Mouse (Mus musculus) Patski (cell line): ENCODE data around the gene Gm11492. TPM values are rescaled to one million over a fixed set of nuclear protein-coding genes. Genes with fewer than 3 reads are reported as not detected.

Source experiments
- ATAC-seq: fragments of 100-300 bp; one replicate; pipeline ENCODE4 v1.8.0; 2021
- CTCF ChIA-PET: fragments of 350-600 bp; sonication (Branson Sonifier 250); formaldehyde crosslinking; loops from one replicate; lab custom pipeline; 2022; ENCODE audit warnings: inconsistent platforms; lab: Charles Lee
- POLR2A ChIA-PET: fragments of 350-600 bp; sonication (Branson Sonifier 250); formaldehyde crosslinking; loops from one replicate; lab custom pipeline; 2022; ENCODE audit warnings: antibody characterized with exemption, inconsistent platforms; lab: Charles Lee
- DNase-seq: peaks from one replicate; pipeline ENCODE4 v3.0.0-alpha.2; 2011; ENCODE audit warnings: low read depth, low spot score
- H3K27me3 ChIP-seq: fragments of 371-371 bp; one replicate; pipeline ENCODE4 v1.5.1; 2021
- CTCF ChIP-seq: fragments of 100-300 bp; IDR thresholded peaks from one replicate; pipeline ENCODE4 v1.5.1; 2021
- in situ Hi-C: fragments of 300-500 bp; cut with MboI; formaldehyde crosslinking; loops from 3 replicates; pipeline ENCODE4 v1.11.1; 2018; ENCODE audit warnings: low pct_unique_long_range_greater_than_20kb, mixed read lengths
- polyA plus RNA-seq: library from polyadenylated mRNA; unstranded; gene quantifications from one replicate; pipeline ENCODE4 v1.2.3, GENCODE M21; 2021

Gm11492 gene
- polyA plus RNA-seq, 1 experiment from 2014 or later = not detected

- no peak for DNase-seq
Observed at GRCm38 (mm10) chr11:87596492-87596891, 30.0 kb downstream of the Gm11492 start.

GRCm38 (mm10) chr11:87597061-87597460, 30.6 kb downstream of the Gm11492 start:
- TF ChIP-seq CTCF = no peak
- ChIA-PET CTCF (no interaction called here), POLR2A (no interaction called here)
- in situ Hi-C loops = no loop called here
- ATAC-seq = no peak
- no peak for DNase-seq
- no peaks in the 10 kb centered on the region for H3K27me3 ChIP-seq

More at GRCm38 (mm10) chr11:87596492-87596891, 30.0 kb downstream of the Gm11492 start:
- no peak for ATAC-seq
- ChIA-PET CTCF (no interaction called here), POLR2A (interaction anchor here (1.0 to 1.6 kb wide), 2 partner anchors 17 to 19 kb away, joined by 3 to 7 read pairs; no protein-coding TSS in a partner anchor)
- H3K27me3 ChIP-seq = no peaks in the 10 kb centered on the region
- in situ Hi-C loops = no loop called here
- TF ChIP-seq CTCF = no peak

DNA sequence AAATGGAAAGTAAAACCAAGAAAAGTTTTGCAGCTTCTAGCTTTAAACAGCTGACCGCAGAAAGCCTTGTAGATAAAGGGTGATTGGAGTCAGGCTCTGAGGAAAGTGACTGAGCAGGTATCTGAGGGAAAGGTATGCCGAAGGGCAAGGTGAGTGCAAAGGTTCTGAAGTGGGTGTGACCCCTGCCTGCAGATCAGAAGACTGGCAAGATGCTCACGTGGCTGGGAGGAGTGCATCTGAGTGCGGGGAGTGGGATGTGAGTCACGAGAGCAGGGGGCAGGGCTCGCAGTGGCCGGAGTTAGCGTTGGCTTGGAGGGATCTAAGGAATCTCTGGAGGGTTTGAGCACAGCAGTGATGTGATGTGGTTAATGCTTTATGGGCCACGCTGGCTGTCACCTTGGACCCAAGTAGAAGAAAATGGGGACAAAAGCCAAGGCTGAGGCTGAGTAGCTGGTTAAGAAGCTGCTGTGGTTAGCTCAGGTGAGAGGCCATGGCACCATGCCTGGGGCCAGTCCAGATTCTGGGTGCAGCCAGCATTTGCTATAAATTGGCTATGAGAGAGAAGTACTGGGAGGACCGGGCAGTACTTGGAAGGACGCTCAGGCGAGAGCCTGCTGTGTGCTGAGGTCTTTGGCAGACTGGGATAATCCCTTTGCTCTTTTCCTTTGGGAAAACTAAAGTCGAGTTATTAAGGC, 33.1 kb downstream of the Gm11492 start:
- in situ Hi-C loops = no loop called here
- ChIA-PET CTCF (no interaction called here), POLR2A (no interaction called here)
- no peak for TF ChIP-seq CTCF
- ATAC-seq = no peak
- no peaks in the 10 kb centered on the region for H3K27me3 ChIP-seq
- no peak for DNase-seq

DNA sequence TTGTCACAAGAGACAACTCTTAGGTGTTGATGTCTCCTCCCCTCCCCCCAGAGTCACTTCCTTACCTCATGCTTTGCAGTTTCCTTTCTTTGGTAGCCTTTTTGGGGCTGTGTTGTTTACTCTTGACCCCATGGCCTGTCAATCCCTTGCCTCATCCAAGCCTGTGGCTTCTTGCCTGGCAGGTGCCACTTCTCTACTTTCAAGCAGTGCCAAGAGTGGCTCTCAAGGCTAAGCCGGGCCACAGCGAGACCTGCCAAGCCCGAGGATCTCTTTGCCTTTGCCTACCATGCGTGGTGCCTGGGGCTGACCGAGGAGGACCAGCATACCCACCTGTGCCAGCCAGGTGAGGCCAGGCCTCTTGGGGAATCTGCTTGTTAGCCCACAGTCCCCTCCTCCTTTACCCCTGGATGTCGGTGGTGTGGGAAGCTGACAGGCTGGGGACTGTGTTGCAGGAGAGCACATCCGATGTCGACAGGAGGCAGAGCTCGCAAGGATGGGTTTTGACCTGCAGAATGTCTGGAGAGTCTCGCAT, 33.9 kb downstream of the Gm11492 start:
- TF ChIP-seq CTCF = no peak
- H3K27me3 ChIP-seq = no peaks in the 10 kb centered on the region
- ATAC-seq (no peak), DNase-seq (no peak)
- ChIA-PET POLR2A (no interaction called here), CTCF (interaction anchor here (1.0 kb wide), 1 partner anchor 16 kb away, joined by 3 read pairs; no protein-coding TSS in a partner anchor)
- in situ Hi-C loops = no loop called here

DNA sequence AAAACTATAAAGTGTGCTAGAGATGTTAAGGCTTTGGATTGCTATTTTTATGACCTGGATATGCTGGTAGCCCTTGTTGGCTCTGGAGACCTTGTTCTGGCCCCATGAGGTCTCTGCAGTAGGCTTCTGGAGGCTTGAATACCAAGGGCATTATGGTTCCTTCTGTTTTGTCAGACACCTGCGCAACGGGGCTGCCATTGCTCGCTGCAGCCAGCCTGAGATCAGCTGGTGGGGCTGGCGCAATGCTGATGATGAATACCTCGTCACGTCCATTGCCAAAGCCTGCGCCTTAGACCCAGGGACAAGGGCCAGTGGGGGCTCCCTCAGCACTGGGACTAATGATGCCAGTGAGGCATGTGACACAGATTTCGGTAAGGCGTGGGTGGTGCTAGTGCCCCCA, 35.8 kb downstream of the Gm11492 start:
- ChIA-PET CTCF (interaction anchor here (1.3 kb wide), 1 partner anchor 14 kb away, joined by 3 read pairs; no protein-coding TSS in a partner anchor), POLR2A (interaction anchor here (0.7 to 0.9 kb wide), 2 partner anchors 20 to 36 kb away, joined by 3 read pairs; no protein-coding TSS in a partner anchor)
- no peaks in the 10 kb centered on the region for H3K27me3 ChIP-seq
- TF ChIP-seq CTCF = no peak
- ATAC-seq (no peak), DNase-seq (no peak)
- in situ Hi-C loops = no loop called here

DNA sequence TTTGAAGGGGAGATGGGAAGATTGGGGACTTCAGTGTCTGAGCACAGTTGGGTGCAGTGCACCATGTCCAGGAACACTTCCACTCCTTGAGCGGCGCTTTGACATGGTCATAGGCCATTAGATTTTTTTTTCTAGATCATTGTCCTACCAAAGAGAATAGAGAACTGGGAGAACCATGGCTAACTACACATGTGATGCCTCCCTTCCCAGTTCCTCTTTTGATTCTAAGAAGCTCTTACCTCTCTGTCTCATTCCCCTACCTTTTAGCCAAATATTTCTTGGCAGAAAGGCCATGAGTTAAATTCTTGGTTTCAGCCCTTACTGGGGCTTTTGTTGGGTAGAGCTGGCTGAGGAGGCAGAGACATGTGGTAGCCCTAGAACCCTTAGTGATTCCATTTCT, 37.1 kb downstream of the Gm11492 start:
- in situ Hi-C loops = no loop called here
- no peak for TF ChIP-seq CTCF
- CTCF ChIA-PET = no interaction called here
- no peak for ATAC-seq
- DNase-seq = no peak
- no peaks in the 10 kb centered on the region for H3K27me3 ChIP-seq
- POLR2A ChIA-PET = interaction anchor here (1.4 kb wide), 1 partner anchor 8 kb away, joined by 4 read pairs; no protein-coding TSS in a partner anchor

DNA sequence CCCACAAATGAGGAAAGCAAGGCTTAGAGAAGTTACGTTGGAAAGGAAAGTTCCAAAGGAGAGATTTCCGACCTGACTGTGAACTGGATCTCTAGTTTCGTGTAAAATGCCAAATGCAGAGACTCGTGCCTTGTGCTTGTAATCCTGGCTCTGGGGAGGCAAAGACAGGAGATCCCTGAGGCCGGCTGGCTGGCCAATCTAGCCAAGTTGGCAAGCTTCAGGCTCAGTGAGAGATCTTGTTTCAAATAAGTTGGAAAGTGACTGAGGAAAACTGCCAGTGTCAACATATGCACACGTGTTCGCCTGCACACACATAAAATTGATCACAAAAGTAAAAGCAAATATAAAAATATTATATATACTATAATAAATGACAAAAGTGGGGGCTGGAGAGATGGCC, 42.8 kb downstream of the Gm11492 start:
- H3K27me3 ChIP-seq = no peaks in the 10 kb centered on the region
- CTCF ChIA-PET = no interaction called here
- POLR2A ChIA-PET = no interaction called here
- TF ChIP-seq CTCF = no peak
- no peak for ATAC-seq
- in situ Hi-C loops = no loop called here
- no peak for DNase-seq

GRCm38 (mm10) chr11:87611547-87611946, 45.1 kb downstream of the Gm11492 start:
- CTCF ChIA-PET = no interaction called here
- in situ Hi-C loops = no loop called here
- no peak for DNase-seq

DNA sequence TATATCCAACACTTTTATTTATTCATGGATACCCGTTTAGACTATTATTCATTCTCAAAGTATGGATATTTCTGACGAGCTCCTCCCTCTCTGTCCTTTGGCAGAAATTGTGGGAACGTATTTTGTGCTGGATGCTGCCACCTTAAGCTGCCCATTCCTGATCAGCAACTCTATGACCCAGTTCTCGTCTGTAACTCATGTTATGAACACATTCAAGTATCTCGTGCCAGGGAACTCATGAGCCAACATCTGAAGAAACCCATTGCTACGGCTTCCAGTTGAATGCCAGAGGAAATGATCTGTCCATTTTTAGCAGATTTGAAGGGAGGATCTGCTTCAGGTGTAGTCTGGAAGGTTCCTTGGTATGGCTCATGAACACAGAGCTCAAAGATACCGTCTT, 47.5 kb downstream of the Gm11492 start:
- no peaks in the 10 kb centered on the region for H3K27me3 ChIP-seq
- DNase-seq (no peak), ATAC-seq (no peak)
- ChIA-PET CTCF (no interaction called here), POLR2A (no interaction called here)
- TF ChIP-seq CTCF = no peak
- in situ Hi-C loops = no loop called here

More at GRCm38 (mm10) chr11:87611547-87611946, 45.1 kb downstream of the Gm11492 start:
- no peaks in the 10 kb centered on the region for H3K27me3 ChIP-seq
- TF ChIP-seq CTCF = no peak
- POLR2A ChIA-PET = interaction anchor here (1.2 kb wide), 1 partner anchor 11 kb away, joined by 4 read pairs; no protein-coding TSS in a partner anchor
- no peak for ATAC-seq

DNA sequence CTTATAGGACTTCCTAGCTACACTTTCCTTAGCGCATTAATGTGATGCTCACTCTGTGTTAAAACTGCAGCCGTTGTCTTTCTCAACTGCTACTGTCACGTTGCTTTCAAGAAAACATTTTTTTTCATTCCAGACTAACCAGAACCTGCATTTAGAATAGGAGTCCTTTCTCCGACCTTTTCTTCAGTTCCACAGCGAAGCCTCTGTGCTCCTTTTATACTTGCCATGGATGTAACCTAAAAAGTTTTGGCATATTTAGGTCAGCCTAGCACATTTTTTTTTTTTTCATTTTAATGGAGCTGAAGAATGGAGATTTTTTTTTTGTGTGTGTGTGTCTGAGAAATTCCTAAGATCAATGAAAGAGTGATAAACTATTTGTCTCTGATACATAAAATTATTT, 49.1 kb downstream of the Gm11492 start:
- ATAC-seq (no peak), DNase-seq (no peak)
- ChIA-PET CTCF (interaction anchor here (0.8 to 1.3 kb wide), 3 partner anchors 13 to 206 kb away, joined by 3 read pairs; no protein-coding TSS in a partner anchor), POLR2A (no interaction called here)
- TF ChIP-seq CTCF = no peak
- no peaks in the 10 kb centered on the region for H3K27me3 ChIP-seq
- in situ Hi-C loops = no loop called here

DNA sequence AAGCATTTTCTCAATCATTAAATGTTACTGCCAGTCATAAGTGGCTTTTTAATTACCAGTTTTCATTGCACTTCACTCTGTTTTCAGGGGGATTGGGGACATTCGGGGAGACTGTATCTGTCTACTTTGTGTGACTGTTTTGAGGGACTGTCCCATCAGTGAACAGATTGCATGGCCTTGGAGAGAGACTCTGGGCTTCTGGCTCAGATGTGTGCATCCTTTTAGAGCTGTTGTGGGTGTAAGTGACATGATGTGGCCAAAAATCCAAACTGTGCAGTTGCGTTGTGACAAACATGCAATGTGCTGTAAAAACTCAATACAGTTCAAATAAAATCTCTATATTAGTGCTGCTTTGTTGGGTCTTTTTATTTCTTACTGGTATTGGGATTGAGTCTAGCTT, 49.5 kb downstream of the Gm11492 start:
- TF ChIP-seq CTCF = no peak
- no peaks in the 10 kb centered on the region for H3K27me3 ChIP-seq
- in situ Hi-C loops = no loop called here
- ChIA-PET POLR2A (no interaction called here), CTCF (interaction anchor here (0.8 to 1.3 kb wide), 3 partner anchors 14 to 206 kb away, joined by 3 read pairs; no protein-coding TSS in a partner anchor)
- ATAC-seq = no peak
- DNase-seq = no peak
